Mouse (Mus musculus) hindbrain, embryonic 14.5 days (tissue): Measurements from ENCODE around the gene Phactr2. TPM values are rescaled to one million over a fixed set of nuclear protein-coding genes. Genes with fewer than 3 reads are reported as not detected.

Experiments
- ATAC-seq: fragments of 200-750 bp; cut with Nextera tagmentation; 2 replicates; pipeline ENCODE4 v1.8.0; 2017; ENCODE audit warnings: moderate number of reproducible peaks, mild to moderate bottlenecking, moderate TSS enrichment, moderate library complexity; ENCODE audit not compliant: low FRiP score
- DNase-seq: peaks from one replicate; pipeline ENCODE4 v3.0.0-alpha.2; 2015; ENCODE audit warnings: low spot score
- H3K27ac ChIP-seq: fragments of 300-500 bp; sonication (generic); 2 replicates; pipeline ENCODE4 v1.5.1; 2014; ENCODE audit warnings: mild to moderate bottlenecking, moderate library complexity
- H3K27me3 ChIP-seq: fragments of 300-500 bp; sonication (generic); 2 replicates; pipeline ENCODE4 v1.6.1; 2014; ENCODE audit warnings: mild to moderate bottlenecking, low read length, mixed read lengths; ENCODE audit not compliant: control insufficient read depth, insufficient read depth
- H3K36me3 ChIP-seq: fragments of 300-500 bp; sonication (generic); replicated peaks from 2 replicates; pipeline ENCODE4 v1.6.1; 2014; ENCODE audit not compliant: control insufficient read depth, insufficient read depth
- H3K4me1 ChIP-seq: fragments of 300-500 bp; sonication (generic); replicated peaks from 2 replicates; pipeline ENCODE4 v1.6.1; 2014; ENCODE audit warnings: antibody characterized with exemption, low read length, mixed read lengths; ENCODE audit not compliant: control insufficient read depth, insufficient read depth
- H3K4me2 ChIP-seq: fragments of 300-500 bp; sonication (generic); replicated peaks from 2 replicates; pipeline ENCODE4 v1.6.1; 2014; ENCODE audit warnings: mild to moderate bottlenecking, moderate library complexity
- H3K4me3 ChIP-seq: fragments of 300-500 bp; sonication (generic); replicated peaks from 2 replicates; pipeline ENCODE4 v1.5.1; 2014; ENCODE audit warnings: mild to moderate bottlenecking, low read length
- H3K9ac ChIP-seq: fragments of 300-500 bp; sonication (generic); 2 replicates; pipeline ENCODE4 v1.6.1; 2014
- H3K9me3 ChIP-seq: fragments of 300-500 bp; sonication (generic); 2 replicates; pipeline ENCODE4 v1.6.1; 2016; ENCODE audit warnings: low read length; ENCODE audit not compliant: control insufficient read depth
- WGBS: fragments of 180-500 bp; shearing (Covaris S2); extraction: QIAGEN DNeasy Blood & Tissue Kit; methylation state at CpG from one replicate; pipeline ENCODE4 v1.1.7; 2014; 5-methylcytosine and 5-hydroxymethylcytosine counted together
- polyA plus RNA-seq: library from polyadenylated mRNA; unstranded; fragments of >200 nt; fragmentation: Nextera tagmentation; extraction: Ambion mirVana; gene quantifications from 2 replicates; pipeline ENCODE4 v1.2.1, GENCODE M21; 2014

Gene Phactr2
- polyA plus RNA-seq, 1 experiment from 2014 or later = 9.7 TPM

DNA sequence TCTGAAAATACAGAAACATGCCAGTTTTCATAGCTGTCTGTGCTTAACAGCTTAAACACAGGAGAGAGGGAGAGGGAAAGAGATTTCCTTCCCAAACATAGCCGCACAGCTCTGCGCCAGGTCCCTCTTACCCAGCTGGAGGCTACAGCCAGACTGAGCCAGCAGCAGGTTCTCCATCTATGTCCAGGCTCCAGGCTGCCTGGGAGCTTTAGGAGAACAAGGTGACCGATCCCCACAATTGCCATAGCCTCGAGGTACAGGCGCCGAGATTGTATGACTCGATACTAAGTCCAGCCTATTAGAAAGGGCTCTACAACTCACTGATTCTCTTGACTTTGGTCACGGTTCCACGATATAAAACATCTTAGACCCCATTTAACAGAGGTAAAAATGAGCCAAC, 37.2 kb downstream of the Phactr2 start:
- Histone ChIP-seq H3K4me1 (no peaks in the 10 kb centered on the region), H3K9me3 (no peaks in the 10 kb centered on the region), H3K4me2 (no peak overlapping the region), H3K36me3 (no peaks in the 10 kb centered on the region), H3K27ac (no peak overlapping the region), H3K9ac (no peak overlapping the region), H3K4me3 (no peak overlapping the region), H3K27me3 (no peaks in the 10 kb centered on the region)
- no peak for ATAC-seq
- no peak for DNase-seq
- 93% methylated on average over 9 of the region's 9 CpGs for WGBS

- H3K9ac ChIP-seq = no peak overlapping the region
- H3K27me3 ChIP-seq = no peaks in the 10 kb centered on the region
- DNase-seq = no peak
- H3K4me1 ChIP-seq = 0 out of 2 replicates have a peak, but pooled peaks cover 4% of the 10 kb centered on the region
- 56% methylated on average over 7 of the region's 7 CpGs for WGBS
- no peak overlapping the region for H3K4me3 ChIP-seq
- no peaks in the 10 kb centered on the region for H3K9me3 ChIP-seq
- no peak overlapping the region for H3K27ac ChIP-seq
- H3K4me2 ChIP-seq = no peak overlapping the region
- no peaks in the 10 kb centered on the region for H3K36me3 ChIP-seq
- ATAC-seq = no peak
These were observed 41.2 kb downstream of the Phactr2 start for GRCm38 (mm10) chr10:13433016-13433415.

DNA sequence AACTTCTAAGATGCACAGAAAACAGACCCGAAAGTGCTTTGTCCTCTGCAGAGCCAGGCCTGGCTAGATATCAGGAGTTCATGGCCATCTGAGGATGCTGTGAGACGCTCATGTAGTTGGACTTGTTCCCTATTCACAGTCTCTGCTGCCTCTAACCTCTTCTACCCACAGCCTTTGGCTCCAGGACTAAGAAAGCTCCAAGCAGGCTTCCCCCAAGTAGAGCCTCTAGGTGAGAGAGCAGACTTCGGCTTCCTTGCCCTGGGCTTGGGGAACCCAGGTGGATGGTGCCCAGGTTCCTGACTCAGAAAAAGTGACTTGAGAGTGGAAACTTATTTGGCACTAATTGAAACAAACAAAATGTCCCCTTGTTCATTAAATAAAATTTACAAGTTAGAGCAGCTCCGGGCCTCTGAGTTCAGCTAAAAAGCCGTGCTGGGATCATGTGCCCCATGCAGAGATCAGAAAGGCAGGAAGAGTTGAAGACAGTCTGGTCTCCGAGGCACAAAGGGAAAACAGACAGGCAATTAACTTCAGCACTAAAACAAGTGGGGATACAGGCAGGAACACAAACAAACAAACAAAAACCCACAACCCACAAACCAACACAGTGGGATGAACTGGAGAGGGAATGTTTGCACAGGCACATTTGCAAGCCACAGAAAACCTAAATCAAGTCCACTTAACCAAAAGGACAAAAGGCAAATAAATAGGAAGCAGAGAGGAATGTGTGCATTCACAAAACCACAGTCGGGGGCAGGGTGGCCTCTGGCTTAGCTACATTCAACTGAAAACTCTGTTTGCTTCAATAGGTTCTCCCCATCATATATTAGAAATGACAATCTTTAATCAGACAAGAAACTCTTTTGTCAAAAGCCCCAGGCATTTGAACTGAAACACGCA, 42.3 kb downstream of the Phactr2 start:
- no peaks in the 10 kb centered on the region for H3K9me3 ChIP-seq
- H3K27ac ChIP-seq = peak overlapping the region; percentile 51; the same call in 1 of the 2 replicates
- WGBS = 23% methylated on average over 8 of the region's 8 CpGs
- no peak overlapping the region for H3K4me3 ChIP-seq
- no peak for DNase-seq
- no peak for ATAC-seq
- no peaks in the 10 kb centered on the region for H3K36me3 ChIP-seq
- H3K4me1 ChIP-seq = 0 out of 2 replicates have a peak, but pooled peaks cover 4% of the 10 kb centered on the region
- no peak overlapping the region for H3K9ac ChIP-seq
- H3K27me3 ChIP-seq = no peaks in the 10 kb centered on the region
- no peak overlapping the region for H3K4me2 ChIP-seq

- Histone ChIP-seq H3K27ac (no peak overlapping the region), H3K36me3 (no peaks in the 10 kb centered on the region), H3K4me3 (no peak overlapping the region), H3K4me1 (0 out of 2 replicates have a peak, but pooled peaks cover 4% of the 10 kb centered on the region), H3K27me3 (no peaks in the 10 kb centered on the region), H3K4me2 (no peak overlapping the region), H3K9me3 (no peaks in the 10 kb centered on the region), H3K9ac (no peak overlapping the region)
- DNase-seq = peak; percentile 83
- WGBS = 17% methylated on average over 5 of the region's 5 CpGs
- ATAC-seq = no peak
These were observed 44.4 kb downstream of the Phactr2 start for GRCm38 (mm10) chr10:13429766-13430165.

- Histone ChIP-seq H3K4me2 (peak overlapping the region; percentile 27), H3K9ac (0 out of 2 replicates have a peak overlapping the region, but pooled peaks have one; percentile 44), H3K4me1 (0 out of 2 replicates have a peak, but pooled peaks cover 4% of the 10 kb centered on the region), H3K27ac (no peak overlapping the region), H3K27me3 (no peaks in the 10 kb centered on the region), H3K9me3 (no peaks in the 10 kb centered on the region), H3K4me3 (no peak overlapping the region), H3K36me3 (no peaks in the 10 kb centered on the region)
- ATAC-seq = 0 out of 2 replicates have a peak, but pooled peaks have one; percentile 22
- no peak for DNase-seq
- 32% methylated on average over 13 of the region's 13 CpGs for WGBS
These were observed 45.0 kb downstream of the Phactr2 start for GRCm38 (mm10) chr10:13429240-13429639.

- Histone ChIP-seq H3K27ac (no peak overlapping the region), H3K4me3 (no peak overlapping the region), H3K9me3 (no peaks in the 10 kb centered on the region), H3K36me3 (no peaks in the 10 kb centered on the region), H3K27me3 (no peaks in the 10 kb centered on the region), H3K4me2 (no peak overlapping the region), H3K9ac (no peak overlapping the region), H3K4me1 (0 out of 2 replicates have a peak, but pooled peaks cover 4% of the 10 kb centered on the region)
- DNase-seq = no peak
- no peak for ATAC-seq
- 94% methylated on average over 7 of the region's 7 CpGs for WGBS
These were observed 45.7 kb downstream of the Phactr2 start for GRCm38 (mm10) chr10:13428536-13428935.

DNA sequence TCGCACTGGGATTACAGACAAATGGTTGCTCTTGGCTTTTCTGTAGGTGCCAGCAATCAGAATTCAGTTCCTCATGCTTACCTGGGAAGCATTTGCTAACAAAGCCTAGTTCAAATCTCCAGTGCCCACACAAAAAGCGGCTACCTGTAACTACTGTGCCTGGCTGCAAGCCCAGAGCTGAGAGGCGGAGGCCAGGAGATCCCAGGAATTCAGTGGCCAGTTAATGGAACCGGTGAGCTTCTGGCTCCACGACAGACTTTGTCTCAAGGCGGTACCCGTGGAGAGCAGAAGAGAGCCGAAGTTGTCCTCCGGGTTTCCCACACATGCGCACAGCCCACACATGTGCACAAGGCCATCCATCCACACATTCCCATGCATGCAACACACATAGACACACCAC, 46.6 kb downstream of the Phactr2 start:
- Histone ChIP-seq H3K4me1 (0 out of 2 replicates have a peak, but pooled peaks cover 4% of the 10 kb centered on the region), H3K27me3 (no peaks in the 10 kb centered on the region), H3K36me3 (no peaks in the 10 kb centered on the region), H3K4me2 (no peak overlapping the region), H3K27ac (no peak overlapping the region), H3K9me3 (no peaks in the 10 kb centered on the region), H3K9ac (no peak overlapping the region), H3K4me3 (no peak overlapping the region)
- 85% methylated on average over 10 of the region's 10 CpGs for WGBS
- ATAC-seq (no peak), DNase-seq (no peak)

DNA sequence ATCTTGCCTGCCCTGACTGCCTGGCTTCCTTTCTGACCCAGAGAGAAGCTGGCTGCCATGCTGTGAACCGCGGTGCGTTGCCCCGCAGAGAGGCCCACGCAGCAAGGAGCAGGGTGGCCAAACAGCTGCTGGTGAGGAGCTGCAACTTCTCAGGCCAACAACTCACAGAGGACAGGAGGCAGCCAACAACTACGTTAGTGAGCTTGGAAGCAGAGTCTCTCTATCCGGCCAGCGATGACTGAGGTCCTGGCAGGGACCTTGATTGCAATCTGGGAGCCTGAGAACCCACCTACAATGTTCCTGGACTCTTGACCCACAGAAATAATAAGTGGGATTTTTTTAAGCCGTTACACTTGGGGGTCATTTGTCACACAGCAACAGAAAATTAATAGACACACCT, 49.0 kb downstream of the Phactr2 start:
- no peak overlapping the region for H3K4me3 ChIP-seq
- no peaks in the 10 kb centered on the region for H3K36me3 ChIP-seq
- H3K27me3 ChIP-seq = no peaks in the 10 kb centered on the region
- H3K27ac ChIP-seq = no peak overlapping the region
- H3K9me3 ChIP-seq = no peaks in the 10 kb centered on the region
- no peak overlapping the region for H3K4me2 ChIP-seq
- WGBS = 91% methylated on average over 9 of the region's 9 CpGs
- ATAC-seq (no peak), DNase-seq (no peak)
- H3K4me1 ChIP-seq = no peaks in the 10 kb centered on the region
- H3K9ac ChIP-seq = no peak overlapping the region

GRCm38 (mm10) chr10:13424508-13424907, 49.7 kb downstream of the Phactr2 start:
- H3K27ac ChIP-seq = no peak overlapping the region
- H3K9me3 ChIP-seq = no peaks in the 10 kb centered on the region
- ATAC-seq (no peak), DNase-seq (no peak)
- no peaks in the 10 kb centered on the region for H3K36me3 ChIP-seq
- WGBS = 90% methylated on average over 17 of the region's 17 CpGs
- H3K4me3 ChIP-seq = no peak overlapping the region
- H3K4me1 ChIP-seq = no peaks in the 10 kb centered on the region
- H3K4me2 ChIP-seq = no peak overlapping the region
- no peak overlapping the region for H3K9ac ChIP-seq
- H3K27me3 ChIP-seq = no peaks in the 10 kb centered on the region
